Mouse (Mus musculus): ENCODE results near the gene Hcar1. TPM values are rescaled to one million over a fixed set of nuclear protein-coding genes. Genes with fewer than 3 reads are reported as not detected.

Hcar1 gene
- 0.41 TPM for polyA plus RNA-seq (2015; fragmentation: Illumina TruSeq; extraction: RNeasy Lipid Tissue Mini Kit (QIAGEN cat#74804); ENCODE audit: insufficient read depth, low read depth, low replicate concordance)

DNA sequence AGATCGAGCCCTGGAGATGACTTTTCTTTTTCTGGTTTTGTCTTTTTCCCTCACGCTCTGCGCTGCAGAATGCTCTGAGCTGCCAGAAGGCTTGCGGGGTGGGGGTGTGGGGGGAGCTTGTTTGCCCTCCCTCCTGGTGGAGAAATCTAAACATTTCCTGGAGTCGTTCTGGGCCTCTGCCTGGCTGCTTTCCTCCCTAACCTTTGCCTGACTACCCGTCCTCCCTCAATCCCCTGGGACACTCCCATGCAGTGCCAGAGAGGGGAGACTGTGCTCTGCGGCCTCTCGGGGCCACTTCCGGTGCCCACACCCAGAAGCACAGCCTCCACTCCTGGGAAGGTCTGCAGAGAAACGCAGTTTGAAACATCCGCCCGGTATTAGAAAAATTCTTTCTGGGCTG lies at the start of gene Hcar1:
Gene Hcar1 (minus strand): TSS at position 93 of the 400 bp plus-strand sequence.

DNA sequence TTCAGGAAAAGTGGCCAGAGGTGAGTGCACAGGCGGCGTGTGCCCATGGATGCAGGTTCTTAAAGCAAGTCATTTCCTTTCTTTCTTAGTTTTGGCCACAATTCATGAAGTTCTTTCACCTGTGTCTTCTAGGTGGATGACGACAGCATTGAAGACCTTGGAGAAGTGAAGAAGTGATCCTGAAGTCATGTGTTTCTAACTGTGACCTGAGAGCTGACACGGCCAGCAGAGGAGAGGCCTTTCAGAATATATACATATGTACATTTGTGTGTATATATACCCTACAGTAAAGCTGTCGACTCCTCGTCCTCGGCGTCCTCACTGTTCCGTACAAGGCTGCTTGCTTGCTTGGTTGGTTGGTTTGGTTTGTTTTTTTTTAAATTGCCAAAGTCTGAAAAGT lies 47.3 kb upstream of the Hcar1 start, which contains the start of gene Gm43518:
Gene Gm43518 (plus strand): TSS at position 301 of the 400 bp plus-strand sequence.

DNA sequence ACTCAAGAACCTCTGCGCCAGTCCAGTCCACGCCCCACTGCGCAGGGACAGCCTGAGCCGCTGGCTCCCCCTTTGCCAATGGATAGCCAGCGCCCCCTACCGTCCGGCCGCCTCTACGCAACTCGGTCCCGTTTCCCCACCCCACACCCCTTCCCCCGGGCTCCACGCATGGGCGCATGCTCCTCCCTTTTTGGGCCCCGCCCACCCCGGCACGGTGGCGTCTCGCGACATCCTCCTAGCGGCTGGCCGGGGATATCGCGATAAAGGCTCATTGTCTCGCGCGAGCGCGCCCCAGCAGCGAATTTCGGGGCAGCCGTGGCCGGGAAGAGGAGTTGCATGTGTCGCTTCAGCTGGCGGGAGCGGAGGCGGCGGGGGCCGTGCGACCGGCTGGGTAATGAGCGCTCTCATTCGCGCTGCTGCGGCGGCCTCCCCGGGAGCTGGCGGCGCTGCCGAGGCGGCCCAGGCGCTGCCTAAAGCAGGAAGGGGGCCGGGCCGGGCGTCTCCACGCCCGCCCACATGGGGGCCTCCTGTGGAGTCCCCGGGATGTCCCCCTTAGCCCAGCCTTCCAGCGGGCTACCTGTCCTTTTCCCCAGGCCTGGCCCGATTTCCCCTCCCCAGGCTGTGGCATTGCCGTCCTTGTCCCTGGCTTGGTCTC lies 27.3 kb upstream of the Hcar1 start, which contains the start of gene Denr:
Gene Denr (plus strand): TSS at position 200 of the 655 bp plus-strand sequence.

GRCm38 (mm10) chr5:123865365-123865764 lies 14.5 kb downstream of the Hcar1 start, which contains the start of gene Hcar2:
Gene Hcar2 (minus strand): TSS chr5:123865499.

Other genes starting within 250 kb of the Hcar1 start
- gene Clip1, start 195.4 kb downstream of the Hcar1 start, polyA plus RNA-seq (2015; fragmentation: Illumina TruSeq; extraction: RNeasy Lipid Tissue Mini Kit (QIAGEN cat#74804); ENCODE audit: insufficient read depth, low read depth, low replicate concordance) = 27.0 TPM
- 18.1 TPM for gene Zcchc8, start 158.9 kb downstream of the Hcar1 start, polyA plus RNA-seq (2015; fragmentation: Illumina TruSeq; extraction: RNeasy Lipid Tissue Mini Kit (QIAGEN cat#74804); ENCODE audit: insufficient read depth, low read depth, low replicate concordance)
- gene Rsrc2, start 130.6 kb downstream of the Hcar1 start, polyA plus RNA-seq (2015; fragmentation: Illumina TruSeq; extraction: RNeasy Lipid Tissue Mini Kit (QIAGEN cat#74804); ENCODE audit: insufficient read depth, low read depth, low replicate concordance) = 35.3 TPM
- not detected for gene Kntc1, start 130.3 kb downstream of the Hcar1 start, polyA plus RNA-seq (2015; fragmentation: Illumina TruSeq; extraction: RNeasy Lipid Tissue Mini Kit (QIAGEN cat#74804); ENCODE audit: insufficient read depth, low read depth, low replicate concordance)
- gene Hcar2, start 14.5 kb downstream of the Hcar1 start, polyA plus RNA-seq (2015; fragmentation: Illumina TruSeq; extraction: RNeasy Lipid Tissue Mini Kit (QIAGEN cat#74804); ENCODE audit: insufficient read depth, low read depth, low replicate concordance) = not detected
- 7.8 TPM for gene Denr, start 27.2 kb upstream of the Hcar1 start, polyA plus RNA-seq (2015; fragmentation: Illumina TruSeq; extraction: RNeasy Lipid Tissue Mini Kit (QIAGEN cat#74804); ENCODE audit: insufficient read depth, low read depth, low replicate concordance)
- gene Gm43518, start 47.4 kb upstream of the Hcar1 start, polyA plus RNA-seq (2015; fragmentation: Illumina TruSeq; extraction: RNeasy Lipid Tissue Mini Kit (QIAGEN cat#74804); ENCODE audit: insufficient read depth, low read depth, low replicate concordance) = not detected
- gene Ccdc62, start 50.7 kb upstream of the Hcar1 start, polyA plus RNA-seq (2015; fragmentation: Illumina TruSeq; extraction: RNeasy Lipid Tissue Mini Kit (QIAGEN cat#74804); ENCODE audit: insufficient read depth, low read depth, low replicate concordance) = 3.9 TPM
- 11.9 TPM for gene Hip1r, start 93.6 kb upstream of the Hcar1 start, polyA plus RNA-seq (2015; fragmentation: Illumina TruSeq; extraction: RNeasy Lipid Tissue Mini Kit (QIAGEN cat#74804); ENCODE audit: insufficient read depth, low read depth, low replicate concordance)
- 4.9 TPM for gene Vps37b, start 152.2 kb upstream of the Hcar1 start, polyA plus RNA-seq (2015; fragmentation: Illumina TruSeq; extraction: RNeasy Lipid Tissue Mini Kit (QIAGEN cat#74804); ENCODE audit: insufficient read depth, low read depth, low replicate concordance)
- gene Abcb9, start 215.8 kb upstream of the Hcar1 start, polyA plus RNA-seq (2015; fragmentation: Illumina TruSeq; extraction: RNeasy Lipid Tissue Mini Kit (QIAGEN cat#74804); ENCODE audit: insufficient read depth, low read depth, low replicate concordance) = 3.9 TPM
- 19.6 TPM for gene Ogfod2, start 232.3 kb upstream of the Hcar1 start, polyA plus RNA-seq (2015; fragmentation: Illumina TruSeq; extraction: RNeasy Lipid Tissue Mini Kit (QIAGEN cat#74804); ENCODE audit: insufficient read depth, low read depth, low replicate concordance)
- gene Arl6ip4, start 236.1 kb upstream of the Hcar1 start, polyA plus RNA-seq (2015; fragmentation: Illumina TruSeq; extraction: RNeasy Lipid Tissue Mini Kit (QIAGEN cat#74804); ENCODE audit: insufficient read depth, low read depth, low replicate concordance) = 23.1 TPM